Mouse (Mus musculus) heart, postnatal 0 days (tissue): Measurements from ENCODE around the gene Rab37.
A peak's percentile ranks its signal among the peaks of the same experiment; 100 is the strongest.

Source experiments
- CTCF ChIP-seq: IDR thresholded peaks from 2 replicates; pipeline ENCODE4 v1.5.1; 2016; ENCODE audit warnings: antibody characterized with exemption, control low read depth, low read depth
- EP300 ChIP-seq: IDR thresholded peaks from 2 replicates; pipeline ENCODE4 v1.6.1; 2016; ENCODE audit warnings: antibody characterized with exemption, low read depth

- peak; percentile 88 for TF ChIP-seq CTCF
- TF ChIP-seq EP300: no peak
Observed at GRCm38 (mm10) chr11:115083376-115084139, 7.7 kb upstream of the Rab37 start.
